Mouse (Mus musculus): ENCODE results near the gene Cygb. TPM values are rescaled to one million over a fixed set of nuclear protein-coding genes. Genes with fewer than 3 reads are reported as not detected.

The Cygb gene
- polyA plus RNA-seq, 1 experiment = 3.4 TPM

DNA sequence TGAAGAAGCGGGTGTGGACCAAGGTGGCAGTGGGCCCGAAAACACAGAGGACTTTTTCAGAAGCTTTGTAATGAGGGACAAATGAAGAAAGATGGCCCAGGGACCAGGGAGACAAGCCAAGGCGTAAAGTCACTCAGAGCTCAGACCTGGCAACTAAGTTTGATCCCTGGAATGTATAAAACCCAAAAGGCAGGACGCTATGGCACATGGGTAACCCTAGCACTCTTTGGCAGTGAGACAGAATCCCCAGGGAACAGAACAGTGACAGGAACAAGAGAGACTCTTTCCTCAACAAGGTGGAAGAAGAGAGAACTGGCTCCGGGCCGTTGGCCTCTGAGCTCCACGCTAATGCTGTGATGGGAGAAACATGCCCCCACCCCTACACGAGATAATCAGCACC lies 3.3 kb downstream of the Cygb start:
- 83% methylated on average over 8 of the region's 8 CpGs for WGBS
- H3K4me3 ChIP-seq (replicated peaks; ENCODE audit: control insufficient read depth, low read depth, low read length) = no peak overlapping the region
- no peak overlapping the region for H3K27ac ChIP-seq (ENCODE audit: control insufficient read depth, insufficient read depth, low read depth, low read length, poor library complexity)
- H3K4me1 ChIP-seq (ENCODE audit: control insufficient read depth, insufficient read depth, low read length) = no peaks in the 10 kb centered on the region
- TF ChIP-seq CTCF (IDR thresholded peaks at IDR 0.05; ENCODE audit: control insufficient read depth, insufficient read depth, low read length) = no peak
- no peak for TF ChIP-seq POLR2A (IDR thresholded peaks at IDR 0.05; ENCODE audit: borderline replicate concordance, control insufficient read depth, low read depth, low read length)

DNA sequence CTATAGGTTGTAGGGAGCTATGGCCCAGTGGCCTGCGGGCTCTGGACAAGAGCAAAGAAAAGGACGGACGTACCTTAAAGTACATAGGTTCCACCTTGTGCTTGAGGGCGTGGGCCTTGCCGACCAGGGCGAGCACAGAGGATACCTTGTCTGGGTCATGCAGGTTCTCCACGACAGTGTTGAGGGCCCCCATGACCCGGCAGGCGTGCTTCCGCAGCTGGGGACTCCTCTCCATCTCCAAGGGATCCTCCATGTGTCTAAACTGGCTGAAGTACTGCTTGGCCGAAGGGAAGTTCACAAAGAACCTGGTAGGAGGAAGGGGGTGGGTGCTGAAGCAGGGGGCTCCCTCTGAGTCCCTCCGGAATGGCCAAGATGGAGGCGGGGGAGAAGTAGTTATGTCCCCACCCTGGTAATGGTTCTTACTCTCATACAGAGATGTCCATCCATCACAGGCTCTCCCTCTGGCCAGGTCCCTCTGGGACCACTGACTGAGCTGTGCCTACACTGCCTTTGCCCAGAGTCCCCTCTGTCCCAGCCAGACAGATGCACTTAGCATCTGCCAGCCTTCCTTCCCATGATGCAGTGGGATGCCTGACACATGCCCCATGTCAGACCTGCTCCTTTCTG lies 4.3 kb downstream of the Cygb start:
- no peak for TF ChIP-seq POLR2A (IDR thresholded peaks at IDR 0.05; ENCODE audit: borderline replicate concordance, control insufficient read depth, low read depth, low read length)
- TF ChIP-seq CTCF (IDR thresholded peaks at IDR 0.05; ENCODE audit: control insufficient read depth, insufficient read depth, low read length) = no peak
- Histone ChIP-seq H3K4me1 (ENCODE audit: control insufficient read depth, insufficient read depth, low read length) (no peaks in the 10 kb centered on the region), H3K27ac (ENCODE audit: control insufficient read depth, insufficient read depth, low read depth, low read length, poor library complexity) (no peak overlapping the region), H3K4me3 (replicated peaks; ENCODE audit: control insufficient read depth, low read depth, low read length) (no peak overlapping the region)
- WGBS = 88% methylated on average over 13 of the region's 13 CpGs

DNA sequence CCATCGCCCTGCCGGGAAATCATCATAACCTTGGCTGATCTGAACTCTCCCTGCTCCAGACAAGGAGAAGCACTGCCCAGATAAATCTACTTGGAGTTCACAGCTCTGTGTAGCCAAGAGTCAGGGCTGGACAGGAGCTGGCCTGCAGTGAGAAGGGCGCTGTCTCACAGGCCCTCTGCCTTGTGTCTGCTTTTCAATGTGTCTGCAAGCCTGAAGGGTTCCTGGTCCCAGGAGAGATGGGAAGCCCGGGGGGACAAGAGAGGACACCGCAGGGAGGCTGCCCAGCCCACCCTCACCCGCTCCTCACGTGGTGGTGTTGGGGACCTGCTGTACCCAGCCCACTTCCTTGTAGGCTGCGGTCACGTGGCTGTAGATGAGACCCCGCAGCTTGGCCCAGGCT lies 5.1 kb downstream of the Cygb start:
- 84% methylated on average over 10 of the region's 10 CpGs for WGBS
- Histone ChIP-seq H3K4me1 (ENCODE audit: control insufficient read depth, insufficient read depth, low read length) (no peaks in the 10 kb centered on the region), H3K27ac (ENCODE audit: control insufficient read depth, insufficient read depth, low read depth, low read length, poor library complexity) (no peak overlapping the region), H3K4me3 (replicated peaks; ENCODE audit: control insufficient read depth, low read depth, low read length) (no peak overlapping the region)
- TF ChIP-seq CTCF (IDR thresholded peaks at IDR 0.05; ENCODE audit: control insufficient read depth, insufficient read depth, low read length) (no peak), POLR2A (IDR thresholded peaks at IDR 0.05; ENCODE audit: borderline replicate concordance, control insufficient read depth, low read depth, low read length) (no peak)

DNA sequence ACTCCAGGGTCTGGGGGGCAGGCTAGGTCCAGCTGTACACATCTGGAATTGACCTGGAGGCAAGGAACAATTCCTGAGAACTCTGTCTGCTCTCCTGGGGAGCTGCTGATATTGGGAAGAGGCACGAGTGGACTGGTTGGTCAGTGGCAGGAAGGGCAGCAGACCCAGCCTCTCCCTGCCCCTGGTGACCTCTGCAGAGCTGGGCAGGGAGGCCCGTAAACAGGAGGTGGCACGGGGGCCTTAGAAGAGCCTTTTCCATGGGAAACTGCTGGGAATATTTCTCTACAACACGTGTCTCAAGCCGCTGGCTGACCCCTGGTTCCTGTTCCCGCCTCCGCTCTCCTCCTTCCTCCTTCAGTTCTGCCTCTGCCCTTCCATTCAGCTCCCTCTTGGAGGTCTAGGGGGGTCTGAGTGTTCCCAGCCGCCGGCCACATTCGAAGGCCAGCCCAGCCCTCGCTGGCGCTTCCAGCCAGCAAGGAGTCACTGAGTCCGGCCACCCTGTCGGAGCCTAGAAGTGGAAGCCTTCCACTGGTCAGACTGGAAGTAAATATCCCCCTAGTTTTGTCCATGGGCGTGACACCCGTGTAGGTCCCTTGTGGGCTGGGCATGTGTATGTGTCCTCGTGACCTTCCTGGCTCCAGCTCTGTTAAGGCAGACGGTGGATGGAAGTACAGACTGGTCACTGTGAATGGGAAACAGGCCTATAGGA lies 5.7 kb downstream of the Cygb start:
- 87% methylated on average over 18 of the region's 18 CpGs for WGBS
- Histone ChIP-seq H3K27ac (ENCODE audit: control insufficient read depth, insufficient read depth, low read depth, low read length, poor library complexity) (no peak overlapping the region), H3K4me3 (replicated peaks; ENCODE audit: control insufficient read depth, low read depth, low read length) (no peak overlapping the region), H3K4me1 (ENCODE audit: control insufficient read depth, insufficient read depth, low read length) (no peaks in the 10 kb centered on the region)
- no peak for TF ChIP-seq CTCF (IDR thresholded peaks at IDR 0.05; ENCODE audit: control insufficient read depth, insufficient read depth, low read length)
- TF ChIP-seq POLR2A (IDR thresholded peaks at IDR 0.05; ENCODE audit: borderline replicate concordance, control insufficient read depth, low read depth, low read length) = no peak

DNA sequence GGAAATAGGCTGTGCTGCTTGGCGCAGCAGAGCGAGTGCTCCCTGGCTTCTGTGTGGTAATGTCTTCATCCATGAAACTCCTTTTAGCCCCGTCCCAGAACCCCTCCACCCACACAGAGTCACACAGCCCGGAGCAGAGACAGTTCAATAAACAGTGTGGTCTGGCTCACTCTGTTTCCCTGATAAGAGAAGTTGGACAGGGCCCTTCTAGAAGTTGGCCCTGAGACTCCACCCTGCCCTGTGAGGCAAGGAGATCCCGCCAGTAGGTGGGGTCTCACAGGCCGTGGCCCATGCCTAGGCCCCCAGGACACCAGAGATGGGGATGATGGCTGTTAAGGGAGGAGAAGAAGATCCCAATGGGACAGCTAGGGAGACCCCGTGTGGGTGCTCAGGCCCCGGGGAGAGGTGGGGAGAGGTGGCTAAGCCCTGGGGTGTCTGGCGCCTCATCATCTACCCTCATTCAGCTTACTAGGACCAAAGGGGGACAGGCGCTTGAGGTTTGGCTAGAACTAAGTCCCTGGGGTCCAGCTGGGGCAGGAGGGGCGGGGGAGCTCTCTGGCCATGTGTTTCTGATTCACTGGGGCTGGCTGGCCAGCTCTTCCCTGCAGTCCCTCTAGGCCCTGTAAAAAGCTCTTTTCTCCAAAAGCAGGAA lies 6.6 kb downstream of the Cygb start:
- TF ChIP-seq POLR2A (IDR thresholded peaks at IDR 0.05; ENCODE audit: borderline replicate concordance, control insufficient read depth, low read depth, low read length) (no peak), CTCF (IDR thresholded peaks at IDR 0.05; ENCODE audit: control insufficient read depth, insufficient read depth, low read length) (no peak)
- WGBS = 66% methylated on average over 11 of the region's 11 CpGs
- H3K27ac ChIP-seq (ENCODE audit: control insufficient read depth, insufficient read depth, low read depth, low read length, poor library complexity) = no peak overlapping the region
- no peak overlapping the region for H3K4me3 ChIP-seq (replicated peaks; ENCODE audit: control insufficient read depth, low read depth, low read length)
- no peaks in the 10 kb centered on the region for H3K4me1 ChIP-seq (ENCODE audit: control insufficient read depth, insufficient read depth, low read length)

DNA sequence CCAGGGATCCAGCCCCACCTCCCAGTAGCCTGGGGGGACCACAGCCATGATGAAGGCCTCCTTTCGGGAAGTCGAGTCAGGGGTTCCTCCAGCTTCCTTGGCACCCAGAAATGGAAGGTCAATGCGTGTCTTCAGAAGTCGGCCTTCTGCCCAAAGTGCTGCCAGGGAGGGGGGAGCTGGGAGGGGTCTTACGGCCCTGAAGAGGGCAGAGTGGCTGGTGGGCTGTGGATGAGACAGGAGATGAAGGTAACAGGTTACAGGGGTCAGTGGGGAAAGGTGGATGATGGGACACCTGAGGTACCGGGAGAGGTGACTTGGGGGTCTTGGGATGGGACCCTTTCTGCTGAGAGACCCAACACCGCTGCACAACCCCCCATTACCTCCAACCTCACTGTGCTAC lies 7.3 kb downstream of the Cygb start:
- H3K4me3 ChIP-seq (replicated peaks; ENCODE audit: control insufficient read depth, low read depth, low read length) = no peak overlapping the region
- WGBS = 86% methylated on average over 7 of the region's 7 CpGs
- H3K4me1 ChIP-seq (ENCODE audit: control insufficient read depth, insufficient read depth, low read length) = no peaks in the 10 kb centered on the region
- TF ChIP-seq CTCF (IDR thresholded peaks at IDR 0.05; ENCODE audit: control insufficient read depth, insufficient read depth, low read length) = no peak
- no peak for TF ChIP-seq POLR2A (IDR thresholded peaks at IDR 0.05; ENCODE audit: borderline replicate concordance, control insufficient read depth, low read depth, low read length)
- H3K27ac ChIP-seq (ENCODE audit: control insufficient read depth, insufficient read depth, low read depth, low read length, poor library complexity) = no peak overlapping the region

DNA sequence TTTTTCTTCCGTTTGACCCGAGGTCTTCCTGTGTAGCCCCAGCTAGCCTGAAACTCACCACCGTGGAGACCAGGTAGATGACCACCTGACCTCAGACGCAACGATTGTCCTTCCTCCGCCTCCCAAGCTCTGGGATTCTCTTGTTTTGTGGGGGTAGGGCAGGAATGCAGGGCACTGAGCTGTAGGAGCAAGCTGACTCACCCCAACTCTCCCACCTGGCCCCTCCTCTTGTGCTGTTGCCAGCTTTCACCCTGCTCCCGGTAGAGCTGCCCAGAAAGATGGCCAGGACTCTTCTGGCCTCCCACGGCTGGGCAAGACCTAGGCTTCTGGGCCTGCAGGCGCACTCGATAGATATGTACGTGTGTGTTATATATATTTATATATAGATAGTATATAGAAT lies 8.0 kb downstream of the Cygb start:
- WGBS = 74% methylated on average over 11 of the region's 11 CpGs
- TF ChIP-seq CTCF (IDR thresholded peaks at IDR 0.05; ENCODE audit: control insufficient read depth, insufficient read depth, low read length) = no peak
- TF ChIP-seq POLR2A (IDR thresholded peaks at IDR 0.05; ENCODE audit: borderline replicate concordance, control insufficient read depth, low read depth, low read length) = no peak
- H3K27ac ChIP-seq (ENCODE audit: control insufficient read depth, insufficient read depth, low read depth, low read length, poor library complexity) = no peak overlapping the region
- no peaks in the 10 kb centered on the region for H3K4me1 ChIP-seq (ENCODE audit: control insufficient read depth, insufficient read depth, low read length)
- H3K4me3 ChIP-seq (replicated peaks; ENCODE audit: control insufficient read depth, low read depth, low read length) = no peak overlapping the region

DNA sequence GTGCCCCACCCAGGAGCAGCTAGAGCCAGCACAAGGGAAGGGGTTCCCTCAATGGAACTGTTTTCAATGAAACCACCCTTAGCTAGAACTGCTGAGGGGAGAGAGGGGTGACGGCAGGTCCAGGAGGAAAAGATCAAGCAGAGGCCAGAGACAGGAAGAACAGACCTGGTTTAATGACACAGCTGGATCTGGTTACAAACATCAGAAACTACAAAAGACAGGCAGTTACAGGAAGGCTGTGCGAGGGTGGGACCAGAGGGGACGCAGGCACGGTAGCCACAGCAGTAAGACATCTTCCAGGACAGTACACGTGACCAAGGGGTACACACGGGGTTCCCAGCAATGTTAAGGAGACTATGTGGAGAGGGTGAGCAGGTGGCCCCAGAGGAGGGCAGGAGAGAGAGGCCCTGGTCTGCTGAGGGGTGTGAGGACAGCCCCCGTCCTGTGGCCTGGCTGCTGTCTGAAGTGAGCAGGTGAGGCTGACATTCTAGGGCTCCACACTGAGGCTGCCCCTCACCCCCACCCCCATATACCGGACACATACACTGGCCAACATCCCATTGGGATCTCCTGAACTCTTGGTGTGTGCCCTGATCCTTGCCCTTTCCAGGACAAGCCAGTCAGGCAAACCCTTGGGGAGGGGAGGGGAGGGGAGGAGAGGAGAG lies 8.5 kb downstream of the Cygb start:
- 67% methylated on average over 8 of the region's 8 CpGs for WGBS
- no peak overlapping the region for H3K4me3 ChIP-seq (replicated peaks; ENCODE audit: control insufficient read depth, low read depth, low read length)
- no peaks in the 10 kb centered on the region for H3K4me1 ChIP-seq (ENCODE audit: control insufficient read depth, insufficient read depth, low read length)
- no peak for TF ChIP-seq CTCF (IDR thresholded peaks at IDR 0.05; ENCODE audit: control insufficient read depth, insufficient read depth, low read length)
- no peak for TF ChIP-seq POLR2A (IDR thresholded peaks at IDR 0.05; ENCODE audit: borderline replicate concordance, control insufficient read depth, low read depth, low read length)
- H3K27ac ChIP-seq (ENCODE audit: control insufficient read depth, insufficient read depth, low read depth, low read length, poor library complexity) = no peak overlapping the region

Data from bone marrow, adult 2 months (tissue).